Mouse (Mus musculus) midbrain, embryonic 16.5 days (tissue): ENCODE data around the gene Pknox1. TPM values are rescaled to one million over a fixed set of nuclear protein-coding genes. Genes with fewer than 3 reads are reported as not detected.

Source experiments
- ATAC-seq: fragments of 200-750 bp; cut with Nextera tagmentation; 2 replicates; pipeline ENCODE4 v1.8.0; 2017; ENCODE audit warnings: moderate TSS enrichment
- H3K27ac ChIP-seq: fragments of 300-500 bp; sonication (generic); 2 replicates; pipeline ENCODE4 v1.5.1; 2014; ENCODE audit warnings: mild to moderate bottlenecking, low read length, mixed read lengths
- H3K27me3 ChIP-seq: fragments of 300-500 bp; sonication (generic); 2 replicates; pipeline ENCODE4 v1.6.1; 2014; ENCODE audit warnings: low read depth, low read length, mixed read lengths; ENCODE audit not compliant: control insufficient read depth, insufficient read depth
- H3K36me3 ChIP-seq: fragments of 300-500 bp; sonication (generic); 2 replicates; pipeline ENCODE4 v1.6.1; 2014; ENCODE audit warnings: mild to moderate bottlenecking, low read length, moderate library complexity, mixed read lengths; ENCODE audit not compliant: control insufficient read depth, insufficient read depth
- H3K4me1 ChIP-seq: fragments of 300-500 bp; sonication (generic); 2 replicates; pipeline ENCODE4 v1.6.1; 2014; ENCODE audit warnings: mild to moderate bottlenecking, low read length, mixed read lengths; ENCODE audit not compliant: control insufficient read depth, insufficient read depth
- H3K4me2 ChIP-seq: fragments of 300-500 bp; sonication (generic); 2 replicates; pipeline ENCODE4 v1.6.1; 2014; ENCODE audit warnings: mild to moderate bottlenecking, low read length, mixed read lengths
- H3K4me3 ChIP-seq: fragments of 300-500 bp; sonication (generic); 2 replicates; pipeline ENCODE4 v1.5.1; 2014; ENCODE audit warnings: low read depth, mild to moderate bottlenecking, low read length, moderate library complexity, mixed read lengths
- H3K9ac ChIP-seq: fragments of 300-500 bp; sonication (generic); 2 replicates; pipeline ENCODE4 v1.6.1; 2014; ENCODE audit warnings: low read depth, low read length, mixed read lengths
- H3K9me3 ChIP-seq: fragments of 300-500 bp; sonication (generic); replicated peaks from 2 replicates; pipeline ENCODE4 v1.6.1; 2014; ENCODE audit warnings: mild to moderate bottlenecking, low read length, mixed read lengths; ENCODE audit not compliant: control insufficient read depth, poor library complexity, severe bottlenecking
- WGBS: fragments of 180-500 bp; shearing (Covaris S2); extraction: QIAGEN DNeasy Blood & Tissue Kit; methylation state at CpG from one replicate; pipeline ENCODE4 v1.1.7; 2014; 5-methylcytosine and 5-hydroxymethylcytosine counted together
- polyA plus RNA-seq: library from polyadenylated mRNA; unstranded; fragments of >200 nt; fragmentation: Nextera tagmentation; extraction: Ambion mirVana; gene quantifications from 2 replicates; pipeline ENCODE4 v1.2.1, GENCODE M21; 2015

The Pknox1 gene
- polyA plus RNA-seq, 1 experiment from 2014 or later, result 18.8 TPM

GRCm38 (mm10) chr17:31576394-31577175 lies 12.1 kb downstream of the Pknox1 start:
- WGBS, result 87% methylated on average over 10 of the region's 10 CpGs
- H3K36me3 ChIP-seq, result no peaks in the 10 kb centered on the region
- no peaks in the 10 kb centered on the region for H3K9me3 ChIP-seq
- no peaks in the 10 kb centered on the region for H3K27me3 ChIP-seq
- no peak overlapping the region for H3K4me3 ChIP-seq
- H3K9ac ChIP-seq, result no peak overlapping the region
- H3K4me2 ChIP-seq, result no peak overlapping the region
- no peaks in the 10 kb centered on the region; the same call in 1 of the 2 replicates for H3K4me1 ChIP-seq
- no peak for ATAC-seq
- no peak overlapping the region for H3K27ac ChIP-seq

GRCm38 (mm10) chr17:31580344-31580743 lies 15.8 kb downstream of the Pknox1 start:
- Histone ChIP-seq H3K9ac (no peak overlapping the region), H3K4me3 (no peak overlapping the region), H3K9me3 (no peaks in the 10 kb centered on the region), H3K27ac (peak overlapping the region; percentile 30; the same call in 1 of the 2 replicates), H3K27me3 (no peaks in the 10 kb centered on the region), H3K4me1 (no peaks in the 10 kb centered on the region; the same call in 1 of the 2 replicates), H3K36me3 (0 out of 2 replicates have a peak, but pooled peaks cover 5% of the 10 kb centered on the region), H3K4me2 (no peak overlapping the region)
- 24% methylated on average over 3 of the region's 3 CpGs for WGBS
- ATAC-seq, result no peak

- 76% methylated on average over 3 of the region's 3 CpGs for WGBS
- no peaks in the 10 kb centered on the region for H3K27me3 ChIP-seq
- H3K9me3 ChIP-seq, result no peaks in the 10 kb centered on the region
- H3K36me3 ChIP-seq, result 0 out of 2 replicates have a peak, but pooled peaks cover 5% of the 10 kb centered on the region
- no peak overlapping the region for H3K27ac ChIP-seq
- no peaks in the 10 kb centered on the region; the same call in 1 of the 2 replicates for H3K4me1 ChIP-seq
- no peak for ATAC-seq
- no peak overlapping the region for H3K9ac ChIP-seq
- no peak overlapping the region for H3K4me2 ChIP-seq
- H3K4me3 ChIP-seq, result no peak overlapping the region
Observed at GRCm38 (mm10) chr17:31583185-31583584, 18.7 kb downstream of the Pknox1 start.

GRCm38 (mm10) chr17:31583781-31584180 lies 19.2 kb downstream of the Pknox1 start:
- 78% methylated on average over 6 of the region's 6 CpGs for WGBS
- Histone ChIP-seq H3K4me3 (no peak overlapping the region), H3K9me3 (no peaks in the 10 kb centered on the region), H3K9ac (no peak overlapping the region), H3K27ac (no peak overlapping the region), H3K36me3 (0 out of 2 replicates have a peak, but pooled peaks cover 5% of the 10 kb centered on the region), H3K27me3 (no peaks in the 10 kb centered on the region), H3K4me2 (no peak overlapping the region), H3K4me1 (no peaks in the 10 kb centered on the region; the same call in 1 of the 2 replicates)
- ATAC-seq, result no peak

GRCm38 (mm10) chr17:31588115-31588514 lies 23.6 kb downstream of the Pknox1 start:
- peaks cover 19% of the 10 kb centered on the region for H3K36me3 ChIP-seq
- 86% methylated on average over 7 of the region's 7 CpGs for WGBS
- no peak overlapping the region for H3K27ac ChIP-seq
- H3K4me3 ChIP-seq, result no peak overlapping the region
- H3K9ac ChIP-seq, result no peak overlapping the region
- no peaks in the 10 kb centered on the region for H3K4me1 ChIP-seq
- no peaks in the 10 kb centered on the region for H3K9me3 ChIP-seq
- no peak overlapping the region for H3K4me2 ChIP-seq
- H3K27me3 ChIP-seq, result no peaks in the 10 kb centered on the region
- ATAC-seq, result no peak

- Histone ChIP-seq H3K4me3 (no peak overlapping the region), H3K27ac (no peak overlapping the region), H3K27me3 (no peaks in the 10 kb centered on the region), H3K9me3 (no peaks in the 10 kb centered on the region), H3K9ac (no peak overlapping the region), H3K4me2 (no peak overlapping the region), H3K4me1 (no peaks in the 10 kb centered on the region), H3K36me3 (peaks cover 19% of the 10 kb centered on the region)
- no peak for ATAC-seq
- 82% methylated on average over 4 of the region's 4 CpGs for WGBS
Observed at GRCm38 (mm10) chr17:31588726-31589125, 24.2 kb downstream of the Pknox1 start.

- peaks cover 14% of the 10 kb centered on the region for H3K36me3 ChIP-seq
- H3K4me3 ChIP-seq, result no peak overlapping the region
- H3K27ac ChIP-seq, result no peak overlapping the region
- H3K4me2 ChIP-seq, result no peak overlapping the region
- H3K4me1 ChIP-seq, result no peaks in the 10 kb centered on the region
- no peaks in the 10 kb centered on the region for H3K9me3 ChIP-seq
- 88% methylated on average over 11 of the region's 11 CpGs for WGBS
- no peak overlapping the region for H3K9ac ChIP-seq
- no peaks in the 10 kb centered on the region for H3K27me3 ChIP-seq
- ATAC-seq, result no peak
Observed at GRCm38 (mm10) chr17:31590846-31591245, 26.3 kb downstream of the Pknox1 start.

- H3K9me3 ChIP-seq, result no peaks in the 10 kb centered on the region
- no peak overlapping the region for H3K9ac ChIP-seq
- peak overlapping the region; percentile 71 for H3K27ac ChIP-seq
- H3K4me3 ChIP-seq, result no peak overlapping the region
- H3K4me2 ChIP-seq, result 0 out of 2 replicates have a peak overlapping the region, but pooled peaks have one; percentile 21
- ATAC-seq, result 0 out of 2 replicates have a peak, but pooled peaks have one; percentile 21
- no peaks in the 10 kb centered on the region for H3K27me3 ChIP-seq
- 69% methylated on average over 7 of the region's 7 CpGs for WGBS
- peaks cover 11% of the 10 kb centered on the region for H3K36me3 ChIP-seq
- H3K4me1 ChIP-seq, result no peaks in the 10 kb centered on the region
Observed at GRCm38 (mm10) chr17:31594590-31594989, 30.1 kb downstream of the Pknox1 start.

- H3K36me3 ChIP-seq, result peaks cover 11% of the 10 kb centered on the region
- peak; percentile 73 for ATAC-seq
Observed at GRCm38 (mm10) chr17:31595077-31595476, 30.5 kb downstream of the Pknox1 start.

More at GRCm38 (mm10) chr17:31595077-31595476, 30.5 kb downstream of the Pknox1 start:
- H3K27ac ChIP-seq, result peak overlapping the region; percentile 71
- no peaks in the 10 kb centered on the region for H3K4me1 ChIP-seq
- 62% methylated on average over 5 of the region's 5 CpGs for WGBS
- H3K9ac ChIP-seq, result no peak overlapping the region
- no peaks in the 10 kb centered on the region for H3K9me3 ChIP-seq
- H3K4me2 ChIP-seq, result peak overlapping the region; percentile 21; the same call in 1 of the 2 replicates
- no peaks in the 10 kb centered on the region for H3K27me3 ChIP-seq
- H3K4me3 ChIP-seq, result no peak overlapping the region
